Mouse (Mus musculus) layer of hippocampus, adult 18-20 months (tissue): ENCODE measurements around the gene Ipo8. TPM values are rescaled to one million over a fixed set of nuclear protein-coding genes. Genes with fewer than 3 reads are reported as not detected.
A peak's percentile ranks its signal among the peaks of the same experiment; 100 is the strongest.

Experiments used
- DNase-seq, 2 experiments: peaks; one replicate each; pipeline ENCODE4 v3.0.0; 2022; ENCODE audit warnings: low spot score in 2 of 2
- total RNA-seq, 2 experiments: library from RNA; stranded (reverse); gene quantifications; 2 replicates each; pipeline ENCODE4 v1.2.3; 2021

Ipo8 gene
- total RNA-seq, 2 experiments from 2014 or later = 47.3 to 51.2 TPM

DNA sequence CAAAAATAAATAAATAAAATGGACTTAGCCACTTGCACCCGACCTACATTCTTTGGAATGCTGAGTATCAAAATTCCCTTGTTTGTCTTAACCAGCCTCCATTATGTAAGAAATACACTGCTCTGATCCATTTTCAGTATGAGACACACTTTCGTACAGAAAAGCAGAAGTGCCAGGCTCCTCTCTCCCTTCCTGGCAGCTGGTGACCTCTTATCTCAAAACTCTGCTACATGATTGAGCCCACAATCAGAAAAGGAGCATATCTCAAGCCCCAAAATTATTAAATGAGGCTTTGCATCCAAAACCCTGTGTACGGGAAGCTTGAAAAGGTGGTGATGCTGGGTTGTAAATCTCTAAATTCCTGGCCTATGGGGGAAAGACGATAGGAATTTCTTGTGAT, 69.8 kb downstream of the Ipo8 start:
- no peak for DNase-seq

DNA sequence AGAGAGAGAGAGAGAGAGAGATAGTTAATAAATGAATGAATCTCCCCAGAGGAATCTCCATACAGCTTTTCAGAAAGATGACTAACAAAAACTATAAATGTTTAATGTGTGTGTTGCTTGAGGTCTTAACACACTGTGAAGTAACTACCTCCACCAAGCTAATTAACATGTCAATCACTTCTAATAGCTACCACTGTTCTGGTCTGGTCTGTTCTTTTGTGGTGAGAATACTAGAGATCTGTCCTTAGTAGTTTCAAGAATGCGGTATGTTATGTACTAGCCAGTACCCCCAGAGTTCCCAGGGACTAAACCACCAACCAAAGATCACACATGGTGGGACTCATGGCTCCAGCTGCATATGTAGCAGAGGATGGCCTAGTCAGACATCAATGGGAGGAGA, 74.7 kb downstream of the Ipo8 start:
- no peak for DNase-seq

DNA sequence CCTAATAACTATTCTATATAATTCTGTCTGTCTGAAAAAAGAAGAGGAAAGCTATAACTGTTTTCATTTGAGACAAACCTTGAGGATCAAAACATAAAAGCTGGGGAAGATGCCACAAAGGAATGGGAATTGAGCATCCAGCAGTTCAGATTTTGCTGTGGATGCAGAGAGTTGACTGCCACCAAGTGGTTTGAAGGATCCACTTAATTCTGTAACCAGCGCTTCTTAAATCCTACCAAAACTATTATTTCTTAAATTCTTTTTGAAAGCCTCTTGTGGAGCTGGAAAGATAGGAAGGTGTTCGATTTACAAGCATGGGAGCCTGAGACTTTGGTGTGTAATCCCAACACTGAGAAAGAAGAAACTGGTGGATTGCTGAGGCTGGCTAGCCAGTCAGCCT, 79.9 kb downstream of the Ipo8 start:
- DNase-seq = peak in 1 of 2 experiments; percentile 51

DNA sequence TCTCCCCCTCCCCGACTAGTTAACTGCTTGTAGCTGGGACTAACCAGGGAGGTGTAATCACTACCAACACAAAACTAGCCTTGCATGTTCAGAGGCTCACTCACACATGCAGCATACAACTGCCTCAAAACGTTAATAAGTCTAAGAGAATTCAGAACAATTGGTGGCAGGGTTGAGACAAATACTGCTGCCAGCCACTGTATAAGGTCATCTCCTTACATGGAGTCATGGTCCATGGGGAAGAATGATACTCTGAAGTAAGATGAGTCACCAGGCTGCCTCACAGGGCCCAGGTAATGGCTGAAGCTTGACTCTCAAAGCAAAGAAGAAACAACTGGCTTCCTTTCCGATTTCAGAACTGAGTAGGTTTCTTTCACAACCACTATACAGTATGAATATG, 81.1 kb downstream of the Ipo8 start:
- no peak for DNase-seq

DNA sequence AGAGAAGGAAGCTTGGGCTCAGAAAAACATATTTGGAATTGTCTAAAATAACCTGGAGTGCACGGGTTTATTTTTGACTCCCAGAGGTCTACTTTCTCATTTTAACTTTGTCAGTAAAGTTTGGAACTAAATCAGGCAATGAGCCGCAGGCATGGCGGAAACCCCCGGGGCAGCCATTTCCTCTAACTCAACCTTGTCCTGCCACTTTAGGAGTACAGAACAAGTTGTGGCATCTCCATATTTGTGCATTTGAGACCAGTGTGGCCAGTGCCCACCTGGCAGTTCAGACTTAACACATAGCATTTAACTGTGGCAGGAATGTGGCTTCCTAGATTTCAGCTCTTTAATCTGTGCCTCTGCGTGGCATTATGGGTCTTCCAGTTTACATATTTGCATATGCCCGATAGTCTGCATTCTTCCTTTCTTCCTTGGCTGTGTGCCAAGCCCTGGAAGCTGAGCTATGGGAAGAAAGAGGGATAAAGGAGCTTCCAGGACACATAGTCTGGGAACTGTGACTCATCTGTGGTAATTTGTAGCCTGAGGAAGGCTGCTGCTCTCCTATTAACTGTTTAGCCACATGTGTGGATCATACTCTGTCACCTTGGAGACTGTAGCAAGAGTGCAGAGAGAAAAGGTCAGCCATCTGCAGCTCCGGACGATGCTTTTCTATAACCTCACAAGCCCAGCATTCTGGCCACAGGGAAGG, 90.6 kb downstream of the Ipo8 start:
- DNase-seq = no peak

DNA sequence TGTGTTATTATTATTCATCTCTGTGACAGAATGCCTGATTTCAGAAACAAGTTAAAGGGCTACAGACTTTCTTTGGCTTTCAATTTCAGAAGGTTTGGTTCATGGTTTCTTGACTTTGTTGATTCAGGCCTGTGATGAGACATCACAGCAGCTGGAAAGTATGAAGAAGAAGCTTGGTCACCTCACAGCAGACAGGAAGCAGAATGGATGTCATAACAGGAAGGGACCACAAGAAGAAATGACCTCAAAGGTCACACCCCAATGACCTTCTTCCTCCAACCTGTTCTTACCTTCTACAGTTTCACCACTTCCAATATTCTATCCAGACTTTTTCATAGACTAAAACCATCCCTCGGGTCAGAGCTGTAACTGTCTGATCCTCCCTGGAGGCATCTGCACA, 94.9 kb downstream of the Ipo8 start:
- no peak for DNase-seq

DNA sequence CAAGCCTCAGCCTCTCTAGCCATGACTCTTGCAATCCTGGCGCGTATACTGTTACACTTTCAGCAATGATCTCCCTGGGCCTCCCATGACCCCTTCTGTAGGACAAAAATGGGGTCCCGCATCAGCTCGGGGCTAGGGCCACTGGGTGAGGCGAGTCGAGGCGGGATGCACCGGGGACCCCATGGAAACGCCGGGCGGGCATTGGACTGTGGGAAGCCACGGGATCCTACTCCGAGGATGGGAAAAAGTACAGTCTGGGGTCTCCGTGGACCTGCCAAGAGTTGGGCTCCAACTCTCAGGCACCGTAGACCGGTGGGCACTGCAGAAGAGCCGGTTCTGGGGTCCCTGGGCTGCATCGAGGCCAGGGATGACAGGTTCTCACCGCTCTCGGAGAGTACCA, 97.3 kb downstream of the Ipo8 start:
- no peak for DNase-seq

DNA sequence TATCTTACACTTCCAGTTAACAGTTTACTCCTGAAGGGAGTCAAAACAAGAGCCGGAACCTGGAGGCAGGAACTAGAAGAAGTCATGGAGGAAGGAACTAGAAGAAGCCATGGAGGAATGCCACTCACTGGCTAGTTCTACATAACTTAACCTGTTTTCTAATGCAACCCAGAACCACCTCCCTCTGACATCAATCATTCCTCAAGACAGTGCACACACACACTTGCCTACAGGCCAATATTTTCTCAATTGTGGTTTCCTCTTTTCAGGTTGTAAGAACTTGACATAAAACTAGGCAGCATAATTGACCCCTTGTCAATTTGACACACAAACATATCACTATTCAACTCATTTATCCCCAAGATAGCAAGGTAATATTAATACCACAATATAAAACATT, 98.3 kb downstream of the Ipo8 start:
- no peak for DNase-seq

DNA sequence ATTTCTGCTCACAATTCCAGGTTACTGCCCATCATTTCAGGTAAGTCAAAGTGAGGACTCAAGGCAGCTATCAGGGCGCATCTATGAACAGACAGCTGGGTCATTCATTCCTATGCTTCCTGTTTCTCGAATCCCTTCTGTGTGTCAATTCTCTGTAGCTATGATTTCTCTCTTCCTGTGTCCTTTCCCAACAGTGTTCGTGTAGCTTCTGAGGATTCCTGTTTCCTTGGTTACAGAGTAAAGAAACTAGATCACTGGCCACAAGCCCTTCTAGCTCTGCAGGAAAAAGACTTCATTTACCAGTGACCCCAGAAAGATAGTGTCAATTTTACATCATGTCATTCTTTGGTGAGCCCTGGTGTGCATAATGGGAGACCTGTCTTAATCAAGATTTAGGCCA, 102.7 kb downstream of the Ipo8 start:
- DNase-seq = no peak

DNA sequence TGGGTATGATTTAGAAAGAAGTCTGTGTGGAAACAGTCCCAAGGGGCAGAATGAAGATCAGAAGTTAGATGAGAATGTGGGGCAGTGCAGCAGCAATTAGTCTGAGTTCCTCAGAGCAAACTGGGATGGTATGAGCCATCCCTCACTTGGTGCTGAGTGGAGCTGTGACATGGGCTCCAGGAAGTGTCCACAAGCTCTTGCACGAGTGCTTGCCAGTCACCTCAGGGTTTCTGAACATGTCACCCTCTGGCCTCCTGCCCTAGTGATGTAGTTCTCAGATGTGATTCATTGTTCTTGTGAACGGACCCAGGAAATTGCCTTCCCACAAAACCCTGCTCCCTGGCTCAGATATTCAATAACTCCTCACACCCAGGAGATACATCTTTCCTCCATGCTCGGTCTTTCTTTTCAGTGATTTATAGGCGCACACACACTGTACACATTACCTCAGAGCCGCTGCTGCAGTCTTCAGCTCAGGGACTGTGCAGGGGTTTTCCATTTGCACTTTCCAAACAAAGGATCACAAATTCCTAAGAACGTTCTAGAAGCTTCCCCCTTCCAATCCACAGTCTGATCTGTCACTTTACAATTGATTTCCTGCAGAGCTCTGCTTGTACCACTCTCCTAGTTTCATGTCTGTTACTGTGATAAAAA, 103.3 kb downstream of the Ipo8 start:
- DNase-seq = no peak

DNA sequence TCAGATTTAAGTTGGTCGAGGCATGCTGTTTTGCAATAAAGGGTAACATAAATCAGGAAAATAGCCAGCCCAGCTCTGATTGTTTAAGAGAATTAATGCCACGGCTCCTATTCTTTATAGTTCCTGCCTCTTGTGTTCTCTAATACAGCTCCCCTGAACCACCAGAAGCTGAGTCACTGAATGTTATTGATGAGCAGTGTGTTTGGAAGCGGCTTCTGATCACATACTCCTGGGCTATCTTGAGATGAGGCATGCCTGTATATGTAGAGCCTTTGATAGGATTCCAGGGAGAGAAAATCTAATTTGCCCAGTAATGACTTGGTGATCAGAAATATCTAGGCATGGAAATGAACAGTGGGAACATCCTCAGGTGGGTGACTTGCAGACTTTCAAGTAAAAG, 106.8 kb downstream of the Ipo8 start:
- DNase-seq = no peak

Other genes with a start within 250 kb of the Ipo8 start
- gene Caprin2, start 64.8 kb upstream of the Ipo8 start, total RNA-seq = 1 to 10 TPM; 7.2 TPM
- 1 to 10 TPM; 1.8 to 3.2 TPM for gene Sinhcaf, start 115.0 kb upstream of the Ipo8 start, total RNA-seq